Mouse (Mus musculus) liver, adult 2 months (tissue): Measurements from ENCODE around the gene Npff. TPM values are rescaled to one million over a fixed set of nuclear protein-coding genes. Genes with fewer than 3 reads are reported as not detected.
A peak's percentile ranks its signal among the peaks of the same experiment; 100 is the strongest.

Experiments used
- DNase-seq: peaks from one replicate; pipeline ENCODE4 v3.0.0-alpha.2; 2011; ENCODE audit warnings: low read depth, low spot score; ENCODE audit errors: extremely low read depth
- H3K27ac ChIP-seq: fragments of 200-500 bp; replicated peaks from 2 replicates; pipeline ENCODE4 v1.5.1; 2012; ENCODE audit warnings: low read depth, mild to moderate bottlenecking, control low read depth, inconsistent platforms, low read length; ENCODE audit not compliant: insufficient read depth
- H3K27me3 ChIP-seq: fragments of 200-500 bp; 2 replicates; pipeline ENCODE4 v1.6.1; 2012; ENCODE audit warnings: mild to moderate bottlenecking, moderate library complexity, low read length, inconsistent platforms; ENCODE audit not compliant: control insufficient read depth, insufficient read depth
- H3K36me3 ChIP-seq: fragments of 200-500 bp; 2 replicates; pipeline ENCODE4 v1.6.1; 2012; ENCODE audit warnings: low read length, inconsistent platforms; ENCODE audit not compliant: control insufficient read depth, insufficient read depth
- H3K4me1 ChIP-seq: fragments of 200-500 bp; 2 replicates; pipeline ENCODE4 v1.6.1; 2011; ENCODE audit warnings: low read length; ENCODE audit not compliant: control insufficient read depth, insufficient read depth
- H3K4me3 ChIP-seq: fragments of 200-500 bp; 2 replicates; pipeline ENCODE4 v1.5.1; 2011; ENCODE audit warnings: low read depth, mild to moderate bottlenecking, control low read depth, low read length, moderate library complexity; ENCODE audit not compliant: insufficient read depth
- H3K79me2 ChIP-seq: fragments of 200-500 bp; 2 replicates; pipeline ENCODE4 v1.6.1; 2012; ENCODE audit warnings: inconsistent platforms, mild to moderate bottlenecking, low read length, moderate library complexity; ENCODE audit not compliant: control insufficient read depth, insufficient read depth
- H3K9ac ChIP-seq: fragments of 200-500 bp; 2 replicates; pipeline ENCODE4 v1.6.1; 2012; ENCODE audit warnings: low read depth, mild to moderate bottlenecking, control low read depth, inconsistent platforms, low read length
- CTCF ChIP-seq: fragments of 200-500 bp; IDR thresholded peaks from 2 replicates; pipeline ENCODE4 v1.5.1; 2011; ENCODE audit warnings: low read depth, low read length, control low read depth
- POLR2A ChIP-seq: fragments of 200-500 bp; IDR thresholded peaks from 2 replicates; pipeline ENCODE4 v1.6.1; 2011; ENCODE audit warnings: low read length, control low read depth; ENCODE audit not compliant: insufficient read depth; ENCODE audit errors: extremely low read depth
- WGBS: fragments of 180-500 bp; shearing (Covaris S2); methylation state at CpG from one replicate; pipeline ENCODE4 v1.1.7; 2018; 5-methylcytosine and 5-hydroxymethylcytosine counted together
- polyA plus RNA-seq: library from polyadenylated mRNA; depleted of rRNA; stranded (reverse); fragments of >200 nt; gene quantifications from 2 replicates; pipeline ENCODE4 v1.2.3, GENCODE M21; 2012
- total RNA-seq: library from RNA; depleted of rRNA; stranded (reverse); fragments of >200 nt; gene quantifications from 2 replicates; pipeline ENCODE4 v1.2.3, GENCODE M21; 2014

Gene Npff
- total and polyA plus RNA-seq, 2 experiments, result 0.65 to 3.5 TPM

- TF ChIP-seq CTCF (no peak), POLR2A (no peak)
- peaks cover 4% of the 10 kb centered on the region for H3K4me1 ChIP-seq
- WGBS, result 79% methylated on average over 9 of the region's 9 CpGs
- no peak overlapping the region for H3K9ac ChIP-seq
- H3K36me3 ChIP-seq, result peaks cover 9% of the 10 kb centered on the region
- no peak overlapping the region for H3K27ac ChIP-seq
- no peak overlapping the region for H3K4me3 ChIP-seq
- no peaks in the 10 kb centered on the region for H3K27me3 ChIP-seq
- no peak for DNase-seq
- H3K79me2 ChIP-seq, result no peaks in the 10 kb centered on the region
These were observed 18.8 kb downstream of the Npff start for GRCm38 (mm10) chr15:102505770-102506463.

GRCm38 (mm10) chr15:102505073-102505769, 19.5 kb downstream of the Npff start:
- 76% methylated on average over 12 of the region's 12 CpGs for WGBS
- TF ChIP-seq POLR2A (no peak), CTCF (no peak)
- no peak for DNase-seq
- Histone ChIP-seq H3K27ac (no peak overlapping the region), H3K79me2 (no peaks in the 10 kb centered on the region), H3K4me3 (no peak overlapping the region), H3K9ac (no peak overlapping the region), H3K27me3 (no peaks in the 10 kb centered on the region), H3K4me1 (peaks cover 2% of the 10 kb centered on the region), H3K36me3 (peaks cover 13% of the 10 kb centered on the region)

GRCm38 (mm10) chr15:102503924-102504782, 20.6 kb downstream of the Npff start:
- no peaks in the 10 kb centered on the region for H3K79me2 ChIP-seq
- H3K4me1 ChIP-seq, result no peaks in the 10 kb centered on the region
- 87% methylated on average over 9 of the region's 9 CpGs for WGBS
- no peak overlapping the region for H3K9ac ChIP-seq
- no peaks in the 10 kb centered on the region for H3K27me3 ChIP-seq
- H3K4me3 ChIP-seq, result no peak overlapping the region
- TF ChIP-seq POLR2A (no peak), CTCF (no peak)
- H3K27ac ChIP-seq, result no peak overlapping the region
- no peak for DNase-seq
- H3K36me3 ChIP-seq, result peaks cover 22% of the 10 kb centered on the region

GRCm38 (mm10) chr15:102503447-102503846, 21.3 kb downstream of the Npff start, which contains the start of gene Gm10337:
Gene Gm10337, plus strand, starts transcription at chr15:102503722.
- Histone ChIP-seq H3K4me3 (no peak within 1 kb of the TSS), H3K9ac (no peak within 1 kb of the TSS), H3K79me2 (no peaks in the 10 kb centered on the region), H3K36me3 (peaks cover 26% of the 10 kb centered on the region), H3K27ac (no peak within 1 kb of the TSS), H3K27me3 (no peaks in the 10 kb centered on the region), H3K4me1 (no peaks in the 10 kb centered on the region)
- DNase-seq, result no peak
- WGBS, result 85% methylated on average over 1 of the region's 1 CpGs
- no peak for TF ChIP-seq CTCF
- no peak for TF ChIP-seq POLR2A

- Histone ChIP-seq H3K27ac (no peak overlapping the region), H3K9ac (no peak overlapping the region), H3K4me1 (no peaks in the 10 kb centered on the region), H3K79me2 (no peaks in the 10 kb centered on the region), H3K4me3 (no peak overlapping the region), H3K36me3 (peaks cover 37% of the 10 kb centered on the region), H3K27me3 (no peaks in the 10 kb centered on the region)
- TF ChIP-seq CTCF, result no peak
- TF ChIP-seq POLR2A, result no peak
- DNase-seq, result peak; percentile 61
- 70% methylated on average over 9 of the region's 9 CpGs for WGBS
These were observed 22.4 kb downstream of the Npff start for GRCm38 (mm10) chr15:102502254-102502840.
